Mouse (Mus musculus): ENCODE results near the gene Plekha6.

DNA sequence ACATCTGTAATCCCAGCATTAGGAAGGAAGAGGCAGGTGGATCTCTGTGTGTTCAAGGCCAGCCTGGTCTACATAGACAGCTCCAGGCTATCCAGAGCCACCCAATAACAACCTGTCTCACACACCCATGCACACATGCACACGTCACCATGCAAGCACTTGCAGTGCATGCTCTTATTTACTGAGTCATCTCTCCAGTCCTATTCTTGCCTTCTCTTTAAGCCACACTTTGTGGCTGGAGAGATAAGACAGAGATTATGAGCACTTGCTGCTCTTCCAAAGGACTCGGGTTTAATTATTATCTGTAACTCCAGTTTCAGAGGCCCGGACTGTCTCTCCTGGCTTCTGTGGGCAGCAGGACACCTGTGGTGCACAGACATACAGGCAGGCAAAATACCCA is 45.2 kb upstream of the Plekha6 start:
- TF ChIP-seq CTCF (IDR thresholded peaks at IDR 0.05; ENCODE audit: control insufficient read depth, insufficient read depth, low read length), result no peak
- no peak for TF ChIP-seq POLR2A (IDR thresholded peaks at IDR 0.05; ENCODE audit: borderline replicate concordance, control insufficient read depth, low read depth, low read length)
